Mouse (Mus musculus) midbrain, embryonic 14.5 days (tissue): ENCODE data around the gene Hyal2. TPM values are rescaled to one million over a fixed set of nuclear protein-coding genes. Genes with fewer than 3 reads are reported as not detected.

Experiments
- ATAC-seq: fragments of 200-750 bp; cut with Nextera tagmentation; 2 replicates; pipeline ENCODE4 v1.8.0; 2017; ENCODE audit warnings: moderate number of reproducible peaks, moderate library complexity; ENCODE audit not compliant: low FRiP score, low TSS enrichment
- DNase-seq: peaks from one replicate; pipeline ENCODE4 v3.0.0-alpha.2; 2015
- H3K27ac ChIP-seq: fragments of 300-500 bp; sonication (generic); replicated peaks from 2 replicates; pipeline ENCODE4 v1.5.1; 2014; ENCODE audit warnings: mild to moderate bottlenecking, low read depth, low read length, moderate library complexity
- H3K27me3 ChIP-seq: fragments of 300-500 bp; sonication (generic); 2 replicates; pipeline ENCODE4 v1.6.1; 2014; ENCODE audit warnings: low read length, control low read depth, mixed read lengths; ENCODE audit not compliant: control insufficient read depth, insufficient read depth
- H3K36me3 ChIP-seq: fragments of 300-500 bp; sonication (generic); 2 replicates; pipeline ENCODE4 v1.6.1; 2014; ENCODE audit warnings: low read length, control low read depth; ENCODE audit not compliant: control insufficient read depth, insufficient read depth
- H3K4me1 ChIP-seq: fragments of 300-500 bp; sonication (generic); 2 replicates; pipeline ENCODE4 v1.6.1; 2014; ENCODE audit warnings: mild to moderate bottlenecking, antibody characterized with exemption, low read length, control low read depth; ENCODE audit not compliant: control insufficient read depth, insufficient read depth
- H3K4me2 ChIP-seq: fragments of 300-500 bp; sonication (generic); 2 replicates; pipeline ENCODE4 v1.6.1; 2014; ENCODE audit warnings: mild to moderate bottlenecking, low read length, moderate library complexity
- H3K4me3 ChIP-seq: fragments of 300-500 bp; sonication (generic); replicated peaks from 2 replicates; pipeline ENCODE4 v1.5.1; 2014; ENCODE audit warnings: low read depth, low read length
- H3K9ac ChIP-seq: fragments of 300-500 bp; sonication (generic); replicated peaks from 2 replicates; pipeline ENCODE4 v1.6.1; 2014; ENCODE audit warnings: mild to moderate bottlenecking, low read length, moderate library complexity
- H3K9me3 ChIP-seq: fragments of 300-500 bp; sonication (generic); 2 replicates; pipeline ENCODE4 v1.6.1; 2016; ENCODE audit warnings: low read length, control low read depth, mixed read lengths; ENCODE audit not compliant: control insufficient read depth
- WGBS: fragments of 180-500 bp; shearing (Covaris S2); extraction: QIAGEN DNeasy Blood & Tissue Kit; methylation state at CpG from one replicate; pipeline ENCODE4 v1.1.7; 2014; 5-methylcytosine and 5-hydroxymethylcytosine counted together
- polyA plus RNA-seq: library from polyadenylated mRNA; unstranded; fragments of >200 nt; fragmentation: Nextera tagmentation; extraction: Ambion mirVana; gene quantifications from 2 replicates; pipeline ENCODE4 v1.2.1, GENCODE M21; 2014

Gene Hyal2
- polyA plus RNA-seq, 1 experiment from 2014 or later: 97.7 TPM

- WGBS: 86% methylated on average over 5 of the region's 5 CpGs
- no peak for ATAC-seq
- H3K9ac ChIP-seq: no peak overlapping the region
- H3K36me3 ChIP-seq: peaks cover 10% of the 10 kb centered on the region; the same call in 1 of the 2 replicates
- DNase-seq: no peak
- H3K9me3 ChIP-seq: no peaks in the 10 kb centered on the region
- H3K4me2 ChIP-seq: no peak overlapping the region
- 0 out of 2 replicates have a peak, but pooled peaks cover 5% of the 10 kb centered on the region for H3K4me1 ChIP-seq
- no peak overlapping the region for H3K27ac ChIP-seq
- H3K4me3 ChIP-seq: no peak overlapping the region
- no peaks in the 10 kb centered on the region for H3K27me3 ChIP-seq
These were observed 30.6 kb downstream of the Hyal2 start for GRCm38 (mm10) chr9:107598385-107598784.

GRCm38 (mm10) chr9:107599433-107599832 lies 31.7 kb downstream of the Hyal2 start:
- no peak for ATAC-seq
- Histone ChIP-seq H3K9ac (no peak overlapping the region), H3K27me3 (no peaks in the 10 kb centered on the region)

GRCm38 (mm10) chr9:107599842-107600241 lies 32.1 kb downstream of the Hyal2 start:
- 75% methylated on average over 14 of the region's 14 CpGs for WGBS
- Histone ChIP-seq H3K27ac (no peak overlapping the region), H3K4me3 (no peak overlapping the region), H3K36me3 (no peaks in the 10 kb centered on the region), H3K9ac (no peak overlapping the region), H3K27me3 (no peaks in the 10 kb centered on the region), H3K4me2 (no peak overlapping the region), H3K9me3 (no peaks in the 10 kb centered on the region), H3K4me1 (0 out of 2 replicates have a peak, but pooled peaks cover 9% of the 10 kb centered on the region)
- ATAC-seq (no peak), DNase-seq (peak; percentile 61)

More at GRCm38 (mm10) chr9:107599433-107599832, 31.7 kb downstream of the Hyal2 start:
- Histone ChIP-seq H3K9me3 (no peaks in the 10 kb centered on the region), H3K36me3 (no peaks in the 10 kb centered on the region), H3K27ac (no peak overlapping the region), H3K4me2 (no peak overlapping the region), H3K4me3 (no peak overlapping the region), H3K4me1 (0 out of 2 replicates have a peak, but pooled peaks cover 5% of the 10 kb centered on the region)
- WGBS: 90% methylated on average over 9 of the region's 9 CpGs
- no peak for DNase-seq

GRCm38 (mm10) chr9:107600745-107601144 lies 33.0 kb downstream of the Hyal2 start:
- Histone ChIP-seq H3K4me3 (no peak overlapping the region), H3K36me3 (no peaks in the 10 kb centered on the region), H3K4me2 (no peak overlapping the region), H3K27ac (no peak overlapping the region), H3K27me3 (no peaks in the 10 kb centered on the region), H3K4me1 (0 out of 2 replicates have a peak, but pooled peaks cover 12% of the 10 kb centered on the region), H3K9ac (no peak overlapping the region), H3K9me3 (no peaks in the 10 kb centered on the region)
- ATAC-seq (no peak), DNase-seq (no peak)
- WGBS: 83% methylated on average over 12 of the region's 12 CpGs

GRCm38 (mm10) chr9:107601275-107601674 lies 33.5 kb downstream of the Hyal2 start:
- Histone ChIP-seq H3K4me3 (no peak overlapping the region), H3K4me2 (no peak overlapping the region), H3K27ac (no peak overlapping the region), H3K27me3 (no peaks in the 10 kb centered on the region), H3K9me3 (no peaks in the 10 kb centered on the region), H3K9ac (no peak overlapping the region), H3K4me1 (0 out of 2 replicates have a peak, but pooled peaks cover 12% of the 10 kb centered on the region), H3K36me3 (no peaks in the 10 kb centered on the region)
- ATAC-seq (no peak), DNase-seq (no peak)
- WGBS: 90% methylated on average over 11 of the region's 11 CpGs

GRCm38 (mm10) chr9:107602068-107602648 lies 34.4 kb downstream of the Hyal2 start:
- no peak overlapping the region for H3K4me3 ChIP-seq
- DNase-seq (peak; percentile 96), ATAC-seq (peak; percentile 73; the same call in 1 of the 2 replicates)
- no peak overlapping the region for H3K4me2 ChIP-seq
- 15% methylated on average over 10 of the region's 10 CpGs for WGBS
- H3K9me3 ChIP-seq: no peaks in the 10 kb centered on the region
- no peaks in the 10 kb centered on the region for H3K27me3 ChIP-seq
- no peak overlapping the region for H3K9ac ChIP-seq
- H3K4me1 ChIP-seq: 0 out of 2 replicates have a peak, but pooled peaks cover 12% of the 10 kb centered on the region
- H3K27ac ChIP-seq: peak overlapping the region; percentile 9; the same call in 1 of the 2 replicates
- H3K36me3 ChIP-seq: no peaks in the 10 kb centered on the region

GRCm38 (mm10) chr9:107603251-107603650 lies 35.5 kb downstream of the Hyal2 start:
- Histone ChIP-seq H3K27me3 (no peaks in the 10 kb centered on the region), H3K4me3 (no peak overlapping the region), H3K36me3 (no peaks in the 10 kb centered on the region), H3K9me3 (no peaks in the 10 kb centered on the region), H3K27ac (no peak overlapping the region), H3K4me1 (0 out of 2 replicates have a peak, but pooled peaks cover 12% of the 10 kb centered on the region), H3K4me2 (no peak overlapping the region), H3K9ac (no peak overlapping the region)
- DNase-seq (no peak), ATAC-seq (no peak)
- WGBS: 83% methylated on average over 6 of the region's 6 CpGs

- Histone ChIP-seq H3K27me3 (no peaks in the 10 kb centered on the region), H3K9me3 (no peaks in the 10 kb centered on the region), H3K36me3 (no peaks in the 10 kb centered on the region), H3K4me2 (0 out of 2 replicates have a peak overlapping the region, but pooled peaks have one; percentile 5), H3K27ac (no peak overlapping the region), H3K9ac (no peak overlapping the region), H3K4me3 (no peak overlapping the region), H3K4me1 (0 out of 2 replicates have a peak, but pooled peaks cover 17% of the 10 kb centered on the region)
- ATAC-seq (no peak), DNase-seq (no peak)
- WGBS: 39% methylated on average over 23 of the region's 23 CpGs
These were observed 37.4 kb downstream of the Hyal2 start for GRCm38 (mm10) chr9:107605041-107605661.

GRCm38 (mm10) chr9:107606591-107606990 lies 38.8 kb downstream of the Hyal2 start:
- ATAC-seq: no peak
- DNase-seq: no peak
- H3K36me3 ChIP-seq: no peaks in the 10 kb centered on the region
- H3K27me3 ChIP-seq: no peaks in the 10 kb centered on the region
- H3K27ac ChIP-seq: no peak overlapping the region
- 20% methylated on average over 9 of the region's 9 CpGs for WGBS
- H3K4me2 ChIP-seq: no peak overlapping the region
- peaks cover 21% of the 10 kb centered on the region for H3K4me1 ChIP-seq
- H3K4me3 ChIP-seq: no peak overlapping the region
- H3K9ac ChIP-seq: no peak overlapping the region
- no peaks in the 10 kb centered on the region for H3K9me3 ChIP-seq
